Mouse (Mus musculus) MEL (cell line): Measurements from ENCODE around the gene Fam166a. TPM values are rescaled to one million over a fixed set of nuclear protein-coding genes. Genes with fewer than 3 reads are reported as not detected.
A peak's percentile ranks its signal among the peaks of the same experiment; 100 is the strongest.

Experiments used
- DNase-seq: peaks from one replicate; pipeline ENCODE4 v3.0.0; 2011; ENCODE audit warnings: low read depth, low spot score
- H3K27ac ChIP-seq: 2 replicates; pipeline ENCODE4 v1.5.1; 2012; ENCODE audit warnings: low read depth, mild to moderate bottlenecking, control low read depth, low read length, moderate library complexity; ENCODE audit not compliant: control insufficient read depth
- H3K27me3 ChIP-seq, 2 experiments: fragments of 150-350 bp in 1 of 2; sonication (generic) in 1 of 2; 2 replicates each; pipeline ENCODE4 v1.6.1; 2012; ENCODE audit warnings: low read length in 2 of 2, mild to moderate bottlenecking in 2 of 2, improper control_type of control experiment in 1 of 2, moderate library complexity in 1 of 2; ENCODE audit not compliant: insufficient read depth in 2 of 2, control insufficient read depth in 1 of 2
- H3K36me3 ChIP-seq, 2 experiments: 2 replicates each; pipeline ENCODE4 v1.6.1; 2012 to 2014; ENCODE audit warnings: low read length in 2 of 2, improper control_type of control experiment in 1 of 2, inconsistent platforms in 1 of 2, mild to moderate bottlenecking in 1 of 2; ENCODE audit not compliant: insufficient read depth in 2 of 2, control insufficient read depth in 1 of 2
- H3K4me1 ChIP-seq, 2 experiments: fragments of 150-350 bp in 1 of 2; sonication (generic) in 1 of 2; 2 replicates each; pipeline ENCODE4 v1.6.1; 2012; ENCODE audit warnings: low read length in 2 of 2, improper control_type of control experiment in 1 of 2, mild to moderate bottlenecking in 1 of 2; ENCODE audit not compliant: insufficient read depth in 2 of 2, control insufficient read depth in 1 of 2
- H3K4me3 ChIP-seq, 2 experiments: fragments of 150-350 bp in 1 of 2; sonication (generic) in 1 of 2; 2 replicates each; pipeline ENCODE4 v1.5.1; 2012; ENCODE audit warnings: low read depth in 2 of 2, low read length in 2 of 2, mild to moderate bottlenecking in 2 of 2, moderate library complexity in 2 of 2, control low read depth in 1 of 2, improper control_type of control experiment in 1 of 2; ENCODE audit not compliant: control insufficient read depth in 1 of 2, insufficient read depth in 1 of 2
- H3K79me2 ChIP-seq: 2 replicates; pipeline ENCODE4 v1.6.1; 2012; ENCODE audit warnings: mild to moderate bottlenecking, low read length, moderate library complexity; ENCODE audit not compliant: control insufficient read depth, poor library complexity, insufficient read depth
- H3K9ac ChIP-seq: 2 replicates; pipeline ENCODE4 v1.6.1; 2012; ENCODE audit warnings: low read depth, mild to moderate bottlenecking, control low read depth, low read length, moderate library complexity; ENCODE audit not compliant: control insufficient read depth, poor library complexity, severe bottlenecking
- H3K9me3 ChIP-seq: fragments of 150-350 bp; sonication (generic); replicated peaks from 2 replicates; pipeline ENCODE4 v1.6.1; 2012; ENCODE audit warnings: mild to moderate bottlenecking, low read length, improper control_type of control experiment, moderate library complexity; ENCODE audit not compliant: insufficient read depth
- BHLHE40 ChIP-seq: IDR thresholded peaks from 2 replicates; pipeline ENCODE4 v1.6.1; 2012; ENCODE audit warnings: low read depth, mild to moderate bottlenecking, inconsistent platforms, low read length, improper control_type of control experiment, borderline replicate concordance
- CHD1 ChIP-seq: IDR thresholded peaks from 2 replicates; pipeline ENCODE4 v1.6.1; 2012; ENCODE audit warnings: low read depth, mild to moderate bottlenecking, inconsistent platforms, low read length, improper control_type of control experiment
- CHD2 ChIP-seq: IDR thresholded peaks from 2 replicates; pipeline ENCODE4 v1.6.1; 2011; ENCODE audit warnings: low read length, improper control_type of control experiment
- GATA1 ChIP-seq: IDR thresholded peaks from 2 replicates; pipeline ENCODE4 v1.6.1; 2011; ENCODE audit warnings: low read depth, low read length, improper control_type of control experiment
- JUND ChIP-seq: IDR thresholded peaks from 2 replicates; pipeline ENCODE4 v1.6.1; 2011; ENCODE audit warnings: low read depth, mild to moderate bottlenecking, improper control_type of control experiment, low read length
- KAT2A ChIP-seq: conservative IDR thresholded peaks from 2 replicates; pipeline ENCODE4 v1.6.1; 2012; ENCODE audit warnings: low read depth, low read length, improper control_type of control experiment, inconsistent platforms
- MAX ChIP-seq: IDR thresholded peaks from 2 replicates; pipeline ENCODE4 v1.6.1; 2011; ENCODE audit warnings: low read length, improper control_type of control experiment
- MEF2A ChIP-seq: IDR thresholded peaks from 2 replicates; pipeline ENCODE4 v1.6.1; 2014; ENCODE audit warnings: low read depth, mild to moderate bottlenecking, inconsistent platforms, low read length, improper control_type of control experiment; ENCODE audit not compliant: poor library complexity, insufficient replicate concordance, severe bottlenecking; ENCODE audit errors: extremely low read depth
- MYB ChIP-seq: IDR thresholded peaks from 2 replicates; pipeline ENCODE4 v1.6.1; 2011; ENCODE audit warnings: mild to moderate bottlenecking, low read depth, low read length, improper control_type of control experiment
- NELFE ChIP-seq: IDR thresholded peaks from 2 replicates; pipeline ENCODE4 v1.6.1; 2011; ENCODE audit warnings: low read depth, low read length, improper control_type of control experiment
- NRF1 ChIP-seq: IDR thresholded peaks from 2 replicates; pipeline ENCODE4 v1.6.1; 2014; ENCODE audit warnings: low read depth, mild to moderate bottlenecking, inconsistent platforms, low read length, improper control_type of control experiment, moderate library complexity; ENCODE audit not compliant: poor library complexity, insufficient read depth, severe bottlenecking
- POLR2A ChIP-seq, 2 experiments: IDR thresholded peaks; 2 replicates each; pipeline ENCODE4 v1.6.1; 2011 to 2012; ENCODE audit warnings: low read length in 2 of 2, mild to moderate bottlenecking in 2 of 2, control low read depth in 1 of 2, improper control_type of control experiment in 1 of 2, low read depth in 1 of 2, moderate library complexity in 1 of 2; ENCODE audit not compliant: control insufficient read depth in 1 of 2, insufficient read depth in 1 of 2, poor library complexity in 1 of 2
- POLR2AphosphoS2 ChIP-seq: IDR thresholded peaks from 2 replicates; pipeline ENCODE4 v1.6.1; 2011; ENCODE audit warnings: low read length, improper control_type of control experiment
- RAD21 ChIP-seq: IDR thresholded peaks from 2 replicates; pipeline ENCODE4 v1.6.1; 2011; ENCODE audit warnings: mild to moderate bottlenecking, low read depth, low read length, improper control_type of control experiment
- RCOR1 ChIP-seq: IDR thresholded peaks from 2 replicates; pipeline ENCODE4 v1.6.1; 2012; ENCODE audit warnings: low read depth, mild to moderate bottlenecking, inconsistent platforms, low read length, improper control_type of control experiment
- SIN3A ChIP-seq: IDR thresholded peaks from 2 replicates; pipeline ENCODE4 v1.6.1; 2012; ENCODE audit warnings: low read length, improper control_type of control experiment, inconsistent platforms
- SMC3 ChIP-seq: IDR thresholded peaks from 2 replicates; pipeline ENCODE4 v1.6.1; 2011; ENCODE audit warnings: low read depth, low read length, improper control_type of control experiment
- USF1 ChIP-seq: IDR thresholded peaks from 2 replicates; pipeline ENCODE4 v1.6.1; 2014; ENCODE audit warnings: low read depth, mild to moderate bottlenecking, inconsistent platforms, low read length, improper control_type of control experiment, moderate library complexity
- USF2 ChIP-seq, 2 experiments: IDR thresholded peaks; 2 replicates each; pipeline ENCODE4 v1.6.1; 2011 to 2012; ENCODE audit warnings: improper control_type of control experiment in 2 of 2, low read length in 2 of 2, borderline replicate concordance in 1 of 2, inconsistent platforms in 1 of 2, low read depth in 1 of 2, mild to moderate bottlenecking in 1 of 2; ENCODE audit not compliant: insufficient read depth in 1 of 2
- ZC3H11A ChIP-seq: IDR thresholded peaks from 2 replicates; pipeline ENCODE4 v1.6.1; 2012; ENCODE audit warnings: low read depth, mild to moderate bottlenecking, inconsistent platforms, low read length, improper control_type of control experiment
- ZKSCAN1 ChIP-seq: IDR thresholded peaks from 2 replicates; pipeline ENCODE4 v1.6.1; 2012; ENCODE audit warnings: low read depth, mild to moderate bottlenecking, inconsistent platforms, low read length, improper control_type of control experiment, moderate library complexity
- ZMIZ1 ChIP-seq: IDR thresholded peaks from 2 replicates; pipeline ENCODE4 v1.6.1; 2012; ENCODE audit warnings: low read depth, mild to moderate bottlenecking, inconsistent platforms, low read length, improper control_type of control experiment, moderate library complexity
- ZNF384 ChIP-seq: IDR thresholded peaks from 2 replicates; pipeline ENCODE4 v1.6.1; 2012; ENCODE audit warnings: low read depth, mild to moderate bottlenecking, inconsistent platforms, low read length, improper control_type of control experiment
- polyA plus RNA-seq, 2 experiments: library from polyadenylated mRNA; stranded (reverse) in 1 of 2; unstranded in 1 of 2; fragments of >175 nt in 1 of 2; fragments of >200 nt in 1 of 2; gene quantifications; 2 replicates each; pipeline versions ENCODE4 v1.2.1 to v1.2.4; 2012; ENCODE audit warnings: low replicate concordance in 2 of 2, low read depth in 1 of 2; ENCODE audit not compliant: insufficient read length in 2 of 2, insufficient read depth in 1 of 2, missing spikeins in 1 of 2
- total RNA-seq: library from RNA; depleted of rRNA; stranded (reverse); fragments of 300-350 nt; gene quantifications from 2 replicates; pipeline ENCODE4 v1.2.3, GENCODE M21; 2012

Fam166a gene
- total and polyA plus RNA-seq, 3 experiments: 1.1 to 15.6 TPM; not detected in 1

- TF ChIP-seq CHD1 (0 out of 2 replicates have a peak, but pooled peaks have one; percentile 10), MYB (no peak), RCOR1 (no peak), ZMIZ1 (no peak), SIN3A (no peak), USF1 (no peak)
- TF ChIP-seq, all 39 proteins: peak for 1
- DNase-seq: no peak
- Histone ChIP-seq H3K27me3 (no peaks in the 10 kb centered on the region), H3K36me3 (peaks cover 0 to 36% of the 10 kb centered on the region in 2 experiments; a peak in 2 of 4 replicates), H3K4me1 (peaks cover 10 to 48% of the 10 kb centered on the region in 2 experiments), H3K27ac (peak overlapping the region; percentile 48; the same call in 1 of the 2 replicates), H3K79me2 (peaks cover 55% of the 10 kb centered on the region), H3K4me3 (peak overlapping the region; percentile 90 to 95), H3K9me3 (no peaks in the 10 kb centered on the region), H3K9ac (peak overlapping the region; percentile 93)
These were observed 45.2 kb downstream of the Fam166a start for GRCm38 (mm10) chr2:25263623-25264285.

GRCm38 (mm10) chr2:25264286-25264660 is 45.7 kb downstream of the Fam166a start:
- TF ChIP-seq CHD2 (no peak), BHLHE40 (no peak), RCOR1 (no peak), POLR2A (IDR thresholded peaks at IDR 0.05; ENCODE audit: control insufficient read depth in 1 of 2, insufficient read depth in 1 of 2, low read depth in 1 of 2, low read length in 2 of 2, poor library complexity in 1 of 2) (no peak), KAT2A (no peak), USF2 (IDR thresholded peaks at IDR 0.05; ENCODE audit: borderline replicate concordance in 1 of 2, insufficient read depth in 1 of 2, low read depth in 1 of 2, low read length in 2 of 2) (no peak), POLR2AphosphoS2 (no peak), RAD21 (no peak), MAX (no peak), SMC3 (no peak), ZKSCAN1 (no peak), ZNF384 (no peak), GATA1 (no peak), ZC3H11A (no peak), MEF2A (no peak), JUND (no peak), NELFE (no peak), NRF1 (no peak)
- H3K9ac ChIP-seq: peak overlapping the region; percentile 93
- DNase-seq: no peak
- H3K27me3 ChIP-seq: no peaks in the 10 kb centered on the region
- H3K27ac ChIP-seq: no peak overlapping the region
- no peaks in the 10 kb centered on the region for H3K9me3 ChIP-seq
- H3K36me3 ChIP-seq: peaks cover 0 to 36% of the 10 kb centered on the region in 2 experiments; a peak in 2 of 4 replicates
- peaks cover 10 to 52% of the 10 kb centered on the region in 2 experiments for H3K4me1 ChIP-seq
- peak overlapping the region; percentile 90 to 95 for H3K4me3 ChIP-seq
- peaks cover 55% of the 10 kb centered on the region for H3K79me2 ChIP-seq
